Mouse (Mus musculus) small intestine, adult 2 months (tissue): ENCODE results near the gene Ncbp3. TPM values are rescaled to one million over a fixed set of nuclear protein-coding genes. Genes with fewer than 3 reads are reported as not detected.

ENCODE experiments used
- H3K27ac ChIP-seq: fragments of 200-500 bp; 2 replicates; pipeline ENCODE4 v1.5.1; 2012; ENCODE audit warnings: low read depth, low read length, control low read depth, inconsistent platforms; ENCODE audit not compliant: insufficient read depth
- H3K27me3 ChIP-seq: fragments of 200-500 bp; 2 replicates; pipeline ENCODE4 v1.6.1; 2012; ENCODE audit warnings: mild to moderate bottlenecking, moderate library complexity, low read length, inconsistent platforms; ENCODE audit not compliant: control insufficient read depth, insufficient read depth
- H3K36me3 ChIP-seq: fragments of 200-500 bp; 2 replicates; pipeline ENCODE4 v1.6.1; 2012; ENCODE audit warnings: mild to moderate bottlenecking, low read length, control low read depth, inconsistent platforms; ENCODE audit not compliant: control insufficient read depth, insufficient read depth
- H3K4me1 ChIP-seq: fragments of 200-500 bp; 2 replicates; pipeline ENCODE4 v1.6.1; 2012; ENCODE audit warnings: low read length, inconsistent platforms, mixed read lengths; ENCODE audit not compliant: control insufficient read depth, insufficient read depth, insufficient read length
- H3K4me3 ChIP-seq: fragments of 200-500 bp; 2 replicates; pipeline ENCODE4 v1.5.1; 2012; ENCODE audit warnings: low read depth, mild to moderate bottlenecking, control low read depth, inconsistent platforms, low read length, moderate library complexity
- CTCF ChIP-seq: fragments of 200-500 bp; IDR thresholded peaks from 2 replicates; pipeline ENCODE4 v1.5.1; 2012; ENCODE audit warnings: low read depth, mild to moderate bottlenecking, control low read depth, inconsistent platforms, low read length, moderate library complexity, mixed read lengths; ENCODE audit not compliant: insufficient replicate concordance, insufficient read length; ENCODE audit errors: extremely low read depth
- POLR2A ChIP-seq: fragments of 200-500 bp; IDR thresholded peaks from 2 replicates; pipeline ENCODE4 v1.6.1; 2012; ENCODE audit warnings: low read depth, mild to moderate bottlenecking, control low read depth, inconsistent platforms, low read length, moderate library complexity
- WGBS: fragments of 180-500 bp; shearing (Covaris S2); methylation state at CpG from one replicate; pipeline ENCODE4 v1.1.7; 2018; 5-methylcytosine and 5-hydroxymethylcytosine counted together
- polyA plus RNA-seq: library from polyadenylated mRNA; depleted of rRNA; stranded (reverse); fragments of >200 nt; gene quantifications from 2 replicates; pipeline ENCODE4 v1.2.3, GENCODE M21; 2012; rRNA removed

Gene Ncbp3
- 0.53 and 1.3 TPM in 2 replicates for polyA plus RNA-seq

- under 1% methylated on average over 39 of the region's 39 CpGs for WGBS
- Histone ChIP-seq H3K4me1 (no peaks in the 10 kb centered on the region; the same call in 1 of the 2 replicates), H3K36me3 (peaks cover 9% of the 10 kb centered on the region), H3K27ac (peak within 1 kb of the TSS; percentile 36), H3K27me3 (no peaks in the 10 kb centered on the region), H3K4me3 (peak within 1 kb of the TSS; percentile 86)
- TF ChIP-seq POLR2A, result peak; percentile 78
- TF ChIP-seq CTCF, result peak; percentile 72; the same call in 1 of the 2 replicates
Measured at GRCm38 (mm10) chr11:73047542-73047996, at the start of gene Ncbp3. TSS of gene Ncbp3 (plus strand) at chr11:73047783.

GRCm38 (mm10) chr11:72998771-72999170 is 48.8 kb upstream of the Ncbp3 start, which contains the start of gene P2rx1:
TSS of gene P2rx1 (plus strand) at chr11:72999103.
- Histone ChIP-seq H3K4me3 (peak within 1 kb of the TSS; percentile 46), H3K4me1 (peaks cover 8% of the 10 kb centered on the region), H3K36me3 (no peaks in the 10 kb centered on the region), H3K27ac (peak within 1 kb of the TSS; percentile 37), H3K27me3 (no peaks in the 10 kb centered on the region)
- 53% methylated on average over 8 of the region's 8 CpGs for WGBS
- TF ChIP-seq CTCF, result no peak
- TF ChIP-seq POLR2A, result no peak

GRCm38 (mm10) chr11:73001029-73001428 is 46.6 kb upstream of the Ncbp3 start:
- Histone ChIP-seq H3K4me3 (no peak overlapping the region), H3K27me3 (no peaks in the 10 kb centered on the region), H3K36me3 (no peaks in the 10 kb centered on the region), H3K4me1 (peaks cover 8% of the 10 kb centered on the region), H3K27ac (no peak overlapping the region)
- TF ChIP-seq POLR2A (no peak), CTCF (peak; percentile 92; the same call in 1 of the 2 replicates)
- WGBS, result 14% methylated on average over 6 of the region's 6 CpGs

- 0% methylated on average over 2 of the region's 2 CpGs for WGBS
- H3K4me3 ChIP-seq, result no peak overlapping the region
- no peaks in the 10 kb centered on the region for H3K27me3 ChIP-seq
- TF ChIP-seq POLR2A, result no peak
- TF ChIP-seq CTCF, result peak; percentile 82; the same call in 1 of the 2 replicates
- peaks cover 3% of the 10 kb centered on the region; the same call in 1 of the 2 replicates for H3K4me1 ChIP-seq
- no peaks in the 10 kb centered on the region for H3K36me3 ChIP-seq
- H3K27ac ChIP-seq, result no peak overlapping the region
Measured at GRCm38 (mm10) chr11:73006377-73006776, 41.2 kb upstream of the Ncbp3 start.

- 28% methylated on average over 3 of the region's 3 CpGs for WGBS
- no peaks in the 10 kb centered on the region for H3K36me3 ChIP-seq
- no peak for TF ChIP-seq POLR2A
- TF ChIP-seq CTCF, result no peak
Measured at GRCm38 (mm10) chr11:73007113-73007512, 40.5 kb upstream of the Ncbp3 start.

GRCm38 (mm10) chr11:73007698-73008481 is 39.7 kb upstream of the Ncbp3 start:
- WGBS, result 57% methylated on average over 11 of the region's 11 CpGs
- Histone ChIP-seq H3K27ac (no peak overlapping the region), H3K36me3 (no peaks in the 10 kb centered on the region), H3K27me3 (no peaks in the 10 kb centered on the region), H3K4me3 (no peak overlapping the region), H3K4me1 (peaks cover 3% of the 10 kb centered on the region; the same call in 1 of the 2 replicates)
- peak; percentile 83 for TF ChIP-seq CTCF
- TF ChIP-seq POLR2A, result no peak

More at GRCm38 (mm10) chr11:73007113-73007512, 40.5 kb upstream of the Ncbp3 start:
- H3K27me3 ChIP-seq, result no peaks in the 10 kb centered on the region
- H3K27ac ChIP-seq, result no peak overlapping the region
- H3K4me3 ChIP-seq, result no peak overlapping the region
- H3K4me1 ChIP-seq, result peaks cover 3% of the 10 kb centered on the region; the same call in 1 of the 2 replicates

- TF ChIP-seq CTCF (no peak), POLR2A (no peak)
- no peak overlapping the region for H3K4me3 ChIP-seq
- H3K27me3 ChIP-seq, result no peaks in the 10 kb centered on the region
- H3K4me1 ChIP-seq, result peaks cover 3% of the 10 kb centered on the region; the same call in 1 of the 2 replicates
- no peaks in the 10 kb centered on the region for H3K36me3 ChIP-seq
- 63% methylated on average over 2 of the region's 2 CpGs for WGBS
- H3K27ac ChIP-seq, result no peak overlapping the region
Measured at GRCm38 (mm10) chr11:73008826-73009225, 38.8 kb upstream of the Ncbp3 start.
